Mouse (Mus musculus) A20 (cell line): Measurements from ENCODE around the gene Gm5640.
"Not testable (repeated sequence)": the region's sequence is repeated elsewhere in the genome, so short reads cannot be mapped to it uniquely, and the experiment has no call there.

Experiments
- DNase-seq: peaks from one replicate; pipeline ENCODE4 v3.0.0-alpha.2; 2011; ENCODE audit warnings: low read depth, low spot score

Gene Gm5640

DNA sequence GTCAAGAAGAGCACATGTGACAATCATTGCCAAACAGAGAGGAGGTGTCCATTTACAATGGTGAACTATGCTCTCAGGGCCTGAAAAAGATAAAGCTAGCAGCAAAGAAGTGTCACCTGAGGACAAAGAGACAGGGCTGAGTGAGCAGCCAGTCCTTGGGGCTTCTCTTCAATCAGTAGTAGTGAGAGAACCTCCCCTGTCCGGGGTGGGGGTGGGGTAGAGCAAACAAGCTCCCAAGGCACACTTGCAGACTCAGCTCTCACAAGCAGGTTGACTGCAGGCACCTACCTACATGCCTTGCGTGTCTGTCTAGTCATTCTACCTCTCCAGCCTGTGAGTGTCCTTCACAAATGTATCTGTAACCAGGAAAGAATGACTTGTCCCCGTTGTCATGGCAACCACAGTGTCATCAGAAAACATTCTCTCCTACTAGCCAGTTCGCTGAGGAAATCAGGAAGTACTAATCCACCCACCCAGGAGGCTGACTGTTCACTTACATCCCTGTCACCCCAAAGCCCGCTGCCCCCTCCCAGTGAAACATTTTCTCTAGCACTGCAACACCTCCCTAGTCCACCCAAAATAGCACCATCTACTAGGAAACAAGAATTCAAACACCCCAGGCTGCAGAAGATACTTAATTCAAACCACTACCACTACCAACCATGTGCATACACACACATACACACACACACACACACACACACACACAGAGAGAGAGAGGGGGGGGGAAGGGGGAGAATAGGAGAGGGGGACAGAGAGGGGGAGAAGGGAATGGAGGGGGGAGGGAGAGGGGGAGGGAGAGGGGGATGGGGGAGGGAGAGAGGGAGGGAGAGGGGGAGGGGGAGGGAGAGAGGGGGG is at the start of gene Gm5640:
TSS of gene Gm5640 (minus strand) at position 170 of the 858 bp plus-strand sequence.
- DNase-seq = not testable (repeated sequence)

DNA sequence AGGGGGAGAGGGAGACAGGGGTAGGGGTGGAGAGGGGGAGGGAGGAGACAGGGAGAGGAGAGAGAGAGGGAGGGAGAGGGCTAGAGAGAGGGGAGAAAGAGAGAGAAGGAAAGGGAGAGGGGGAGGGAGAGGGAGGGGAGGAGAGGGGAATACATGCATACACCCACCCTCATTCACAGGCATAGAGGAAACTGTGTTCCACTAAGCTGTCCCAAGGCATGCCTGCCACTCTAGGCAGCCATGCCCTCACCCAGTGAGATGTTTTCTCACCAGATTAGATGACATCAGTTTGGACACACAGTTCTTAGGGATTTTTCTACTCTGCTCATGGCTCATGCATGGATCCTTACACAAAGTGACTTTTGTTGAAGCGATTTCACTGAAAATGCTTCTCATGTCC is 958 bp upstream of the Gm5640 start:
- not testable (repeated sequence) for DNase-seq

DNA sequence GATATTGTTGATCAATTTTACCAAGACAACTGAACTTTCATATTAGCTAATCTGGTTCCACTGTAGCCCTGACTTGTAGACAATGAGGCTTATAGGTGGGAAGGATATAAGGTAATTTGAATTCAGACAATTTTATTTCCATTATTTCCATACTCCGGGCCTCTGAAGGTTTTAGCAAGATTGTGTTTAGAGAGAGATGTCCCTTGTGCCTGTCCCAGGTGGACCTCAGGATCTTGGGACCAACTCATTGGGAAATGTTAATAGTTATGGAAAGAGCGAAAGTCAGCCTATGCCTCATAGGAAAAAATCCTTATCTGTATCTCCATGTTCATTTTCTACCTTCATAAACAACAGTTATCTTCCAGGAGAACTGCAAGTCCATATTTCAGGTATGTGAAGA is 53.1 kb downstream of the Gm5640 start, which contains the start of gene Olfr1325:
TSS of gene Olfr1325 (plus strand) at position 301 of the 400 bp plus-strand sequence.
- DNase-seq = no peak
